Mouse (Mus musculus): ENCODE measurements around the gene BC049715.
A peak's percentile ranks its signal among the peaks of the same experiment; 100 is the strongest.

The BC049715 gene

DNA sequence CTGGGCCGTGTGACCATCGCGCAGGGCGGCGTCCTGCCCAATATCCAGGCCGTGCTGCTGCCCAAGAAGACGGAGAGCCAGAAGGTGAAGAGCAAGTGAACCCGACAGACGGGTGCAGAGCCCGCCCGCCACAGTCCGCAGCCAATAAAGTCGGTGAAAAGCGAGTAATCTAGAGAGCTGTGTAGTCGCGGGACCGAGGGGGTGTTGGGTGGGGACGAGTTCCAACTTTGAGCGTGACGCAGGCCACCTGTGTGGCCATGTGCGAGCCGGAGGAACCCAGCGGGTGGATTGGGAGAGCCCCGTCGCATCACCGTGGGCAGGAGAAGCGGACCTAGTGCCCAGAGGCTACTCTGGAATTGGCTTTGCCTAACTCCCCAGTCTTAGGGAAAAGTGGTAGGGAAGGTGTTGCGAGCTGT lies 18.8 kb upstream of the BC049715 start:
- no peak for DNase-seq (ENCODE audit: low spot score)

DNA sequence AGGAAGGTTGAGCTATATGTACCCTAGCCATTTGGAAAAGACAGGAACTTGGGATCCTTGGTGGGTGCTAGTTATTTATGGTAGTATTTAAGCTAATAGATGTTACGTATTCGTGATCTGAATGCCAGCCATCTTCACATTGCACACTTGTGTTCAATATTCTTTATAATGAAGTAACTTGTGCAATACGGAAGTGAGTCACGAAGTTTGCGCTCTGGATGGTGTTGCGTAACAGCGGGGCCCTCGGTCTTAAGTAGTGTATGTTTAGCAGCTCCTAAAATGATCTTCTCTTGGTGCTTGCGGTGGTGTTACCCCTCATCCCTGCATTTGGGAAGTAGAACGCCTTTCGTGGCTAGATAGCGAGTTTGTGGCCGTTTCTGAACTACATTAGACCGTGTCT lies 18.3 kb upstream of the BC049715 start:
- DNase-seq (ENCODE audit: low spot score) = no peak

DNA sequence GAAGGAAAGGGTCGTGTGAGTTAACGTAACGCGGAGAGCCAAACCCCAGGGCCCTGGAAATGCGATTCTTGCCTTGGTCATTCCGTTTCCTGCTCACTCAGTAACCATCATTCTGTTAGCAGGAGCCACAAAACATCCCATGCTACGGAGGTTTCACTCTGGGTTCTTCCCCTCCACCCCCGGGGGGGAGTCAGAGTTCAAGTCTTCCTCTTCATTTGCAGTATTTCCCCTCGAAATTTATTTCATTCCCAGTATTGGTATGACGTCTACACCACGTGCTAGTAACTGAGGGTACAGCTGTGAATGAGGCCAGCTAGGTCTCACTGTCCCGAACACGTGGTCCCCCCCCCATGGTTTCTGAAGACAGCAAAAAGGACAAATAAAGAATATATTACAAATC lies 17.8 kb upstream of the BC049715 start:
- DNase-seq (ENCODE audit: low spot score) = no peak

DNA sequence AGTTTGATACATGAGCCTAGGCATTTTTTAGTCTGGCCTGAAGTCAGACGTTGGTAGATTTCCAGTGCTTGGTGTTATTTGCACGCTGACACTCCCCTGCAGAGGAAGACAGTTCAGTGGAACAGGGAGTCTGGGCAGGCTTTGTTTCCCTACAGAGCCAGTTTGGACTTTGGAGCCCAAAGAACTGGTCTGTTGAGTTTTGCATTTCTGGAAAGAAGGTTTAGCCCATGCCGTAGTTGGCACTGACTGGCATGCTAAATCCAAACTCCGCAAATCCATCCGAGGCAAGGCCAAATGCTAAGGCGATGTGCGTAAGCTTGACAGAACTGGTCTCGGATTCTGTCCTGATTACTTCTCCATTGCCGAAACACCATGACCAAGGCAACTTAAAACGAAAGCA lies 16.2 kb upstream of the BC049715 start:
- DNase-seq (ENCODE audit: low spot score) = no peak

DNA sequence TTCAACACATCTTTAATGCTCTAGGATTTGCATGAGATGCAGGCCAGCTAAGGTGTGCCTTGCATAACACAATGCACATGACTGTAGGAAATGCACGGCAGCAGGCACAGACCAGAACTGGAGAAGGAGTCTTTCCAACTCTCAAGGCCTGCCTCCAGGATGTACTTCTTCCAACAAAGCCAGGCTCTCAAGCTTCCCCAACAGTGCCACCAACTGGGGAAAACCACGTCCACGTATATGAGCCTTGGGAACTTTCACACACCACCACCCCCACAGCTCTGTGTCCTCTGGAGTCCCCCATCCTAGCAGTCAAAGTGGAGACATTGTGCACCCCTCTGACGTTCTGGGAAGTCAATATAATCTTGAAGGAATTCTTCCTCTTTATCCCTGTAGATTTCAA lies 14.3 kb upstream of the BC049715 start:
- no peak for DNase-seq (ENCODE audit: low spot score)

DNA sequence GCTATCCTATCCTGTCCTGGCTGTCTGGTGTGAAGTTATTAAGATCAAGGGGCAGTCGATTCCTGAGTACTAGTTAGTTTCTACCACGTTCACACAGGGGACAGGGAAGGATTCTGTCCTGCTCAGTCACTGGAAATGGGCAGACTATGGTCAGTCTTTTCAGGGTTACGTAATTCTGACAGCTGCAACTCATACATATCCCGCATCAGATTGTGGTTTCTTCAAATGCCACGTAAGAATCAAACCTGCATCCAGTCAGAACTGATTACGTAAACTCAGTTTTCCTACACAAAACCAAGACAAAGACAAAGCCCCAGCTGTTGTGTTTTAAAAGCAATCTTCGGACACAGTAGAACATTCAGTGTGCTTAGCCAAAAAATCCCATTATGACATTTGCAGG lies 12.0 kb upstream of the BC049715 start:
- no peak for DNase-seq (ENCODE audit: low spot score)

DNA sequence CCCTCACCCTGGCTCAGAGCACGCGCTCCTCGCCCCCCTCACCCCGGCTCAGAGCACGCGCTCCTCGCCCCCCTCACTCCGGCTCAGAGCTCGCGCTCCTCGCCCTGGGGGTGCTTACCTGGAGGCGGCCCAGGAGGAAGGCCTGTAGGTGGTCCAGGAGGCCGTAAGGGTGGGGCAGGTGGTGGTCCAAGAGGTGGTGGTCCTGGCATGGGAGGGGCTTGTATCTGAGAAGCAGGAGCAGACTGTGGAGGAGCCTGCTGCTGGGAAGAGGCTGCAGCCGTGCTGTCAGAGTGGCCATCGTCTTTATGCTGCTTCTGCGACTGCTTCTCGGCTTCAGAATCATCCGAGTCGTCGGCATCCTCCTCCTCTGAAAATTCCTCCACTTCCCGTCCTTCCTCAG lies 10.6 kb upstream of the BC049715 start:
- DNase-seq (ENCODE audit: low spot score) = no peak

DNA sequence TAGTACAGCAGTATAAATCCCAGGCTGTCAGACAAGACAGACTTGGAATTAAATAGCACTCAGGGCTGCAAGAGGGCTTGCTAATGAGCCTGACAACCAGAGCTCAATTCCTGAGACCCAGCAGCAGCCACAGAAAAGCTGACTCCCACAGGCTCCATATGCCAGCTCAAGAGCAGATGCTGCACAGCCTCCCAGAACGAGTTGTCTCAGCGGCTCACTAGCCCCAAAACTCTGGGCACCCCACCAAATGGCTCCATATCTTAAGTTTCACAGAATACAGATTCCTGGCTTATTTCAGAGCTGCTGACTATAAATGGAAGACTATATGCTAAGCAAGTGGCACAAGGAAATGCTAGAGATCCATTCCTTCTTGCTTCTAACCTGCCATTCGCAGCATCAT lies 9.9 kb upstream of the BC049715 start:
- no peak for DNase-seq (ENCODE audit: low spot score)

DNA sequence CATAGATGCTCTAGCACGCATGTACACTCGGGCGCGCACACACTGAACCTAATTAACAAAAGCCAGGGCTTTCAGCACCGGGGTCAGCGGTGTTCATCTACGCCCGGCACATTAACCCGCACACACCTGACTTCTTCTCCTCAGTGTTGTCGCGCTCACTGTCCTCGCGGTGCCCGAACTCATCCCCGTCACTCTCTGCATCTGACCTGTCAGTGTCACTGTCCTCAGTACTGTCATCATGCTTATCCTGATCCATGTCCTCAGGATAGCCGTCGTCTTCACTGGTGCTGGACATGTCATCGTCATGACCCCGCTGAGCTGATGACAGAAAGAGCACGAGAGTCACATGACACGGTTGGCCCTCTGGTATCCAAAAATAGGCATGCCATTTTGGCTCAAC lies 7.0 kb upstream of the BC049715 start:
- no peak for DNase-seq (ENCODE audit: low spot score)

DNA sequence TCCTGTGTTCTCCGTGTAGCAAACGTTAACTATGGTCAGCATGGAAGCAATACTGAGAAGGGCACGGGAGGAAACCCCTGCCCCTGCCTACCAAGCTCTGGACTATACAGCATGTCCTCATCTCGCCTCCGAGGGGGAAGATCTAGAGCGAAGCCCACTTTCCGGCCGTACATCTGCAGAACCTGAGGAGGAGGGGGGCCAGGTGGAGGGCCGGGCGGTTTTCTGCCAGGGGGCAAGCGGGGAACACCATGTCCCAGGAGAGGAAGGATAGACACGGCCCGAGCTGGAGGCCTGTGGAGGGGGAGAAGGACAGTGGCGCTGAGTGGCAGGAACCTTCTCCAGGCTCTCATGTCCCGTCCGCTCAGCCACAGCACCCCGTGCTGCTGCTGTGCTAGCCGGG lies 6.3 kb upstream of the BC049715 start:
- DNase-seq (ENCODE audit: low spot score) = no peak

DNA sequence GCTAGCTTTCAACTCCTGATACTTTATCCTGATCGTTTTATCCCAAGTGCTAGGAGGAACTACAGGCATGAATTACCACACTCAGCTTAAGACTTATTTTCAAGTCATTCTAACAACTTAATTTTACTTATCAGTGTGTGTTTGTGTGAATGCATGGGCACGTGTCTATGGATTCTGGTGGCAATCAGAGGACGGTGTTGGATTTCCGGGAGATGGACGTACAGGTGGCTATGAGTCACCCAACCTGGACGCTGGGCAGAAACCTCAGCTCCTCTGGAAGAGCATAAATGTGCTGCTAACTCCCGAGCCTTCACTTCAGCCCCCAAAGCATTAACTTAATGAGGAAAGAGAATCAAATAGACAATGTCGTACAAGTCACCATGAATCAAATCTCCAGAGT lies 2.4 kb upstream of the BC049715 start:
- no peak for DNase-seq (ENCODE audit: low spot score)

DNA sequence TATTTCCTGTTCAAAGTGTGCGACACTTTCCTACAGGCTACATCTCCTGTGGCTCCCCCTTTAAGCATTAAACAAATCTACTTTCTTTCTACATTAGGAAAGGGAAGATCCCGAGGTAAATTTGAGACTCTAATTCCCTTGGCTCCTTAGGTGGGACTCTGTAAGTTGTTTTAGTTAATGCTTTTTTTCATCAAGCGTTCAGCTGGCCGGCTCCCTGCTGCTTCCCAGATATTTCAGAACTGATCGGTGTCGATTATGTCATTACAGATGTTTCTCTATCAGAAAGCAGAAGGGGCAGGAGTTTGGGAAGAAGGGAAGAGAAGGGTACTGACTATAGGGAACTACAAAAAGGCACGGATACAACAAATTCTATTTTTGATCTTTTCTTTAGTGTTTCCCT lies 310 bp upstream of the BC049715 start:
- DNase-seq (ENCODE audit: low spot score) = no peak

DNA sequence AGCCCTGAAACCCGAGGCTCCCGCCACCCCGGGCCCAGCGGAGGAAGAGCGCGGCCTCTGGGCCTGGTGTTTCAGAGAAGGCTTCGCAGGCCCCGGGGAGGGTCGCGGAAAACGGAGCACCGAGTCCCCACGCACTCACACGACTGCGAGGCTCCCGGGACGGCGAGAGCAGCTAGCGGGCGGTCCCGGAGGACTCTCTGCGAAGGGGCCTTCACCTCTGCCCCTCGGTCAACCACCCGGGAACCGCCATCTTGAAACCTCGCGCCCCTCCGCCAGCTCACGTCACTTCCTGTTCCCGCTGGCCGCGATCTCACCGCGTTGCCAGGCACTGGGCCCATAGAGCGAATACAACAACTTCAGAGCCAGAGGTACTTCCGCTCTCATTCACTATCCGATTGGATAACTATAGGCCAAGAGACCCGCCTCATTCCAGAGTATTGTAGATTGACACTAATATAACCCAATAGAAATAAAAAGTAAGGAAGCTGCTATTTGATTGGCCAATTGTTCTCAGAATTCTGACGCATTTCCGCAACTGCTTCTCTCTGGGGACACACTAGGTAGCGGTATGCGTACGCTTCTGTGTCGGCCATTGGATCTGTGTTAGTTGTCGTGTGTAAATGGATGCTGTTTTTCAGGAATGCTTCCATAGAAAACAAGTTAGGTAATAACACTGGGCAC lies 595 bp downstream of the BC049715 start, which contains the start of gene Wbp11:
Gene Wbp11, minus strand, starts transcription at position 353 of the 681 bp plus-strand sequence.
- peak; percentile 97 for DNase-seq (ENCODE audit: low spot score)

DNA sequence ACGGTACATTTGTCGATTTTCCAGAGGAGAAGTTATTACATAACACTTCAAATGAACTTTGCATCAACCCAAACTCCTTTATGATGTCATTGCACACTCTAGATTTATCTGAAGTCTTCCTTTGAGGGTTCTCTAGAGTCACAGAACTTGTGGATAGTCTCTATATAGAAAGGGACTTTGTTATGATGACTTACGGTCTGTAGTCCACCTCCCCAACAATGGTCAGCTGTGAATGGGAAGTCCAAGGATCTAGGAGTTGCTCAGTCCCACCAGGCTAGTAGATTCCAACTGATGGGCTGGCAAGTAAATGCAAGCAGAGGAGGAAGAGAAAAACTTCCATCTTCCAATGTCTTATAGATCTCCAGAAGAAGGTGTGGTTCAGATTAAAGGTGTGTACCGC lies 1.3 kb downstream of the BC049715 start:
- no peak for DNase-seq (ENCODE audit: low spot score)

DNA sequence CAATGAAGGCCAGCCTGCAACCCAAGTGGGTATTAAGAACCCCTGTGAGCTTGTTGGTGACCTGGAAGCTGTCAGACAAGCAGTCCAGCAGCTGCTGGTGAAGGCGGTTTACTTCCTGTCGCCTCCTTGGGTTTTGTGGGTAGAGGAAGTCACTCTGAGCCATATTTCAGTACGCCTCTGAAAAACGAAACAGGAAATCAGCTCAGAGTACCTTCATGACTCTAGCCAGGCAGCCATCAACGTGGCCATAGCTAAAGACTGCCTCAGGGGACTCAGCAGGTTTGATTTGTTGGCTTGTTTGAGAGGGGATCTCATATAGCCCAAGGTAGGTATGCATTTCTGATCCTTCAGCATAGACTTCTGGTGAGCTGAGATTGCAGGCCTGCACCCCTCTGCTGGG lies 4.3 kb downstream of the BC049715 start:
- no peak for DNase-seq (ENCODE audit: low spot score)

DNA sequence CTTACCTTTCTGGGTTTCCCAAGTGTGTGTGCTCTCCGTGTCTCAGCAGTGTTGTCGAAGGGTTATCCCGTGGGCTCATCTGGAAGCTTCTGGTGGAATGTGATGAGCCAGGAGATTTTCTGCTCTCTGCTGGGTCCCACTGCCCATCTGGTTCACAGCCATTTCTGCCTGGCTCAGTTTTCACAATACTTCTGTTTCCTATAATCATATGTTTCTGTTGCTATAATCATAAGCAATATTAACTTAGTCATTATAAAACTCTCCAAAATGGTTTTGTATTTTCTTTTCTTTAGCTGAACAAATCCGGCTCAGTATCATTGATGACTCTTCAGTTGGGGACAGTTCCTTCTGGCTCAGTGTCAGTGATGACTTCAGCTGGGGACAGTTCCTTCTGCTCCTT lies 7.9 kb downstream of the BC049715 start, which contains the start of gene Smco3:
Gene Smco3, minus strand, starts transcription at position 101 of the 400 bp plus-strand sequence.
- DNase-seq (ENCODE audit: low spot score) = no peak

DNA sequence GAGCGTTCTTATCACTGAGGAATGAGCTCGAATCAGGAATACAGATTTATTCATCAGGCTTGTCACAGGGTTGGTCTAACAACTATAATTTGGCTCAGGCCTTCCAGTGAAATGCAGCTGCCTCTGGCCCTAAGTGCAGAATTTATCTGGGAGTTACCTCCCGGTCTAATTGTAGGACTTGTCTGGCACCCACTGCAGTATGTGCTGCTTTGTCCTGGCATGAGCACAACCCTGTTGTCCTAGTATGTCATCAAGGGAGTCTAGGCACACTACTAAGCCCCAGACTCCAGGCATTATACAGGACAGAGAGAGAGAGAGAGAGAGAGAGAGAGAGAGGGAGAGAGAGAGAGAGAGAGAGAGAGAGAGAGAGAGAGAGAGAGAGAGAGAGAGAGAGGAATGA lies 9.9 kb downstream of the BC049715 start:
- no peak for DNase-seq (ENCODE audit: low spot score)

DNA sequence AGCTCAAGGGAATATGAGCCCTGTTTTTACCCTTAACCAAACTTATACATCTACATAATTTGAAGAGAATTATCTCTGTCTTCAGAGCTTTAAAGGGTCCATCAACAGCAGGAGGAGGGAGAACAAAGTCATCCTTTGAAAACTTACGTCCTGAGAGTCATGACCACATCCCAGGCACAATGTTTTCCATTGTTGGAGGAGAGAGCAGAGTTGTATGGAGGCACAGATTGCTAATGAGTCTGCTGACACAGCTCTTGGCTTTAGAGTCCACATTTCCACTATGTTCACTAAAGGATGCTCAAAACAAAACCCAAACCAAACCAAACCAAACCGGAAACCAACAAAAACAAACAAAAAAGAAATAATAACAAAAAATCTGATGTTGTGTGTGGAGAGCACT lies 17.5 kb downstream of the BC049715 start:
- DNase-seq (ENCODE audit: low spot score) = no peak

DNA sequence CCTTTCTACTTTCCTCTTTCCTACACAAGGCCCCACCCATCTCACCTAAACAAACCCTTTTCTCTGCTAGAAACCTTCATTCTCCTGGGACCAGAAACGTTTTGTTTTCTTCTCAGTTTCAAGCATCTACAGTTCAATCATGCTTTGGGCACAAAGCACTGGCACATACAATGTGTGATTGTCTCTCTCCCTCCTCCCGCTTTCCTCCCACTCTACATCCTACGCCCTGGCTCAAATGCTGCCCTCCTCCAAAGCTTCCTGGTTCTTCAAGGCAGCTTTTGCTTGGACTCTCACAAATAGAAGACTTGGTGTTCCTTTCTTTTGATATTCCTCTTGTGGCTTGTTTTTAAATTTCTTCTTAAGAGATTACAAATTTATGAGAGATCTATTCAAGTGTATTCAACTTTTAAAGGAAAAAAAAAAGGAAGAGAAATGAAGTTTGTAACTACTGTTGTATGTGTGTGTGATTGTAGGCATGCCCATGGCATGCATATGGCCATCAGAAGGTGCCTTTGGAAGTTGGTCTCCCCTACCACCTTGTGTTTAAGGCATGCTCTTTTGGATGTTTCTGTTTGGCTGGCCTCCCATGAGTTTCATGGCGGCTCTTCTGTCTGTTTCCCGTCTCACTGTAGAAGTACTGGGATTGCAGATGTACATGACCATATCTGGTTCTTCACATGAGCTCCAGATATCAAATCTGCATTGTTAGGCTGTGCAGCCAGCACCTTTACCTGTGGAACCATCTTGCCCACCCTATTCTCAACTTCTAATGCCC lies 18.5 kb downstream of the BC049715 start:
- DNase-seq (ENCODE audit: low spot score) = no peak

DNA sequence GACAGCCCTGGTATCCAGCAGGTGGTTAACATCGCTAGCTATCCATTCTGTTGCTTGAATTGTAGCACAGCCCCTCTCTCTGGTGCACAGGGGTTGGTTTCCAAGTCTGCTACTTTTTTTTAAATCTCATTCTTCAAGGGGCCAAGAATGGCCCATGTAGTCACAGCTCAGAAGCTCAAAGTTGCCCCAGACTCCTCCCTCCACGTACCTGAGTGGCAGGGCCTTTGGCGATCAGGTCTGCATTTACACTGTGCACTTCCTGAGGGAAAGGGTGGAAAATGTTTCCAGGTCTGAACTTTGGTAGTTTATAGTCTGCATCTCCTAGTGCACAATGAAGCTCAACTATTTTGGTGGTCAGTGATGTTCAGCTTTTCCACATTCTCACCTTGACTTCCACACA lies 19.8 kb downstream of the BC049715 start:
- no peak for DNase-seq (ENCODE audit: low spot score)

DNA sequence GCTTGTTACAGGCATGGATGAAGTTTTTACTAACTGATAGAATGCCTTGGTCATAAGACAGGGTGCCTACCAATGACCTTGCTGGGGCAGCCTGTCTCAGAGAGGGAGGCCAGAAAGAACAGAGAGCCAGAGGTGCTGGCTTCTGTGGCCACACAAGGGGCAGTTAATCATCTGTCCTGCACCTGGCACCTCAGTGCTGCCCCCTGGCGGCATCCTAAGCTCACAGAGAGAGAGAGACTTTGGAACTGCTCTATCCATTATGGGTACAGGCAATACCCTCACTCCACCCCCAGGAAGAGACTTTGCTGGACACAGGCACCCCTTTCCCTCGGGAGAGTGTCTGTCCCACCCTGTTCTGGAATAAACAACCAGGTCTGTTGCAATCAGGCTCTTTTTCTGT lies 20.4 kb downstream of the BC049715 start:
- peak; percentile 58 for DNase-seq (ENCODE audit: low spot score)

DNA sequence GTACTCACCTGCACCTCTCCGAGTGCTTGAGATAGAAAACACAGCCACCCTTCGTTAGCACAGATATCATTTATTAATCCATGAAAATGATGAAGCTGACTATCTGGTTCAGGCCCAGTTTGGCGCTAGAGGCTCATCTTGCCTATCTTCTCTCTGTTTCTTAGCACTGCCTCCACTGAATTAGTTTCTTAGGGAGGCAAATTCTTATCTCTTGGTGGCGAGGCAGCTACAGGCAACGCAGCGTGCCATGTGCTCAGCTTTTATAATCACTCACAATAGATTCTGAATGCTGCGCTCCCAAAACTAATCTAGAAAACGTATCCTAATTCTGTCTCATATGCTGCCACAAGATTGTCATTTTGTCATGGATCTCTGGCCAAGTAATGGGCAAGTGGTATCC lies 21.0 kb downstream of the BC049715 start:
- DNase-seq (ENCODE audit: low spot score) = no peak

DNA sequence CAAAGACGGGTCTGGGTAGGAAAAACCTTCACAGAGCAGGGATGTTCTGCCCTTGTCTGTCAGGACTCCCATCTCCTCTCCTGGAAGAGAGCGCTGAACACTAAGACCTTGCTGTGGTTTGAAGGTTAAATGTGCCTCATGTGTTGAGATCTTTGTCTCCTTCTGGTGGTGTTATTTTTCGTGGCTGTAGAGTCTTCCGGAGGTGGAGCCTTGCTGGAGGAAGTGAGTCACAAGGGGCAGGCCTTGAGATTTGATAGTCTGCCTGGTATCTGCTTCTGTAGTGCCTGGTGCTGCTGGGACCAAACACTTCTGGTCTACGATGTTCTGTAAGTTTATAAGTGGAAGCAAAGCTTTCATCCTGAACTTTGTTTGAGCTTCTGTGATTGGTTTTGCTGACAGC lies 21.5 kb downstream of the BC049715 start:
- no peak for DNase-seq (ENCODE audit: low spot score)

DNA sequence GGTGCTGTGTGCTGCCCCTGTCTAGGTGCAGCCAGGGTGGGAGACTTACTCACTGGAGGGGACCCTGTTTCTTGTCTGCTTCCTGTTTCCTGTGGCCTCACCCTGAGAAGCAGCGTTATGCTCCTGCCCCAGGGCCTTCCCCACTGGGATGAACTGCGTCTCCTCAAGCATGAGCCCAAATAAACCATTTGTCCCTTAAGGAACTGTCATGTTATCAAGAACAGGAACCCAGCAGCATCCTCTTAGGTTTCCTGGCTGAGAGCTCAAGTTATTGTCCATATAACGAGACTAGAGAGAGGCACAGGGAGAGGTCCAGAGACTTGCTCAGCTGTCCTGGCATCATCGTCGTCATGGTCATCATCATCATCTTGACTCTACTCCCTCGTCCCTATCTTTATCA lies 22.8 kb downstream of the BC049715 start:
- DNase-seq (ENCODE audit: low spot score) = no peak
